13 mouse cellular contexts compared by ENCODE assay signal in genomic region chr19:46887811-46888527, GRCm38 (mm10).
A peak's percentile ranks its signal among the peaks of the same experiment; 100 is the strongest.
DNase-seq lines count a peak whose midpoint lies in the region; ATAC-seq and TF ChIP-seq lines count a peak whose summit lies in the region.
"Had no signal": no experiment of that assay in that cellular context is flagged by ENCODE, and none has a peak within 500 bp of the region (broad histone marks: within the 10 kb centered on the region; RNA-seq: fewer than 3 reads in every experiment).

No protein-coding gene starts in this region.

- WGBS in heart, embryonic 13.5 days = 47% methylated on average over 14 of the region's 14 CpGs
- 3% methylated on average over 14 of the region's 14 CpGs for WGBS in thymus, adult 2 months
- WGBS in midbrain, postnatal 0 days = 85% methylated on average over 14 of the region's 14 CpGs

- no peak overlapping the region for H3K4me2 ChIP-seq in heart, embryonic 13.5 days
- no peak overlapping the region for H3K4me2 ChIP-seq in midbrain, postnatal 0 days (ENCODE audit: low read depth, low read length, poor library complexity, severe bottlenecking)
- H3K4me2 ChIP-seq: limb, embryonic 12.5 days; midbrain, embryonic 11.5 days had no signal

- TF ChIP-seq CTCF in thymus, adult 2 months (IDR thresholded peaks at IDR 0.05; ENCODE audit: borderline replicate concordance, control insufficient read depth, extremely low read depth, insufficient read depth, low read length, poor library complexity) = 0 out of 2 replicates have a peak, but pooled peaks have one; percentile 26
- no peak for TF ChIP-seq CTCF in midbrain, postnatal 0 days (IDR thresholded peaks at IDR 0.05)

- no peaks in the 10 kb centered on the region for H3K27me3 ChIP-seq in heart, embryonic 13.5 days (replicated peaks)
- H3K27me3 ChIP-seq in thymus, adult 2 months (ENCODE audit: control insufficient read depth, insufficient read depth, low read length) = no peaks in the 10 kb centered on the region
- no peaks in the 10 kb centered on the region for H3K27me3 ChIP-seq in midbrain, postnatal 0 days (ENCODE audit: insufficient read depth, low read length)
- H3K27me3 ChIP-seq: limb, embryonic 12.5 days had no signal

- no peak for ATAC-seq in heart, embryonic 13.5 days (ENCODE audit: extremely low read depth, insufficient number of reproducible peaks, low FRiP score, low TSS enrichment)
- ATAC-seq in inflammation-experienced regulatory T-cells, adult 6 months = peak; percentile 87
- ATAC-seq in midbrain, postnatal 0 days (ENCODE audit: low FRiP score) = no peak
- ATAC-seq: forebrain, embryonic 16.5 days had no signal

- peaks cover 5% of the 10 kb centered on the region; the same call in 1 of the 2 replicates for H3K4me1 ChIP-seq in heart, embryonic 13.5 days
- H3K4me1 ChIP-seq in thymus, adult 2 months (replicated peaks; ENCODE audit: control insufficient read depth, insufficient read depth, low read length) = peaks cover 9% of the 10 kb centered on the region
- H3K4me1 ChIP-seq in midbrain, postnatal 0 days (ENCODE audit: insufficient read depth, low read length) = no peaks in the 10 kb centered on the region
- H3K4me1 ChIP-seq: heart, embryonic 10.5 days; limb, embryonic 12.5 days had no signal

- DNase-seq in heart, adult 9 months (ENCODE audit: low spot score in 2 of 2) = no peak
- peak; percentile 39 for DNase-seq in R1 (ENCODE audit: low read depth, low spot score)
- peak; percentile 73 for DNase-seq in thymus, adult 2 months
- DNase-seq in midbrain, postnatal 0 days (ENCODE audit: low spot score) = no peak
- no peak for DNase-seq in left cerebral cortex, postnatal 25 days (ENCODE audit: low spot score in 2 of 2)
- no peak for DNase-seq in gastrocnemius, postnatal 10 days
- DNase-seq: embryo, embryonic 11 days had no signal

- no peak overlapping the region for H3K9ac ChIP-seq in heart, embryonic 13.5 days
- H3K9ac ChIP-seq in midbrain, postnatal 0 days (replicated peaks; ENCODE audit: low read length, poor library complexity, severe bottlenecking) = no peak overlapping the region
- H3K9ac ChIP-seq: limb, embryonic 12.5 days had no signal

- peaks cover 100% of the 10 kb centered on the region for H3K36me3 ChIP-seq in heart, embryonic 13.5 days
- peaks cover 43% of the 10 kb centered on the region for H3K36me3 ChIP-seq in thymus, adult 2 months (ENCODE audit: control insufficient read depth, insufficient read depth, low read length)
- H3K36me3 ChIP-seq in midbrain, postnatal 0 days (ENCODE audit: insufficient read depth, low read length) = peaks cover 73% of the 10 kb centered on the region

- H3K27ac ChIP-seq in heart, embryonic 13.5 days (replicated peaks) = peak overlapping the region; percentile 54
- H3K27ac ChIP-seq in thymus, adult 2 months (ENCODE audit: control insufficient read depth, insufficient read depth, low read length) = peak overlapping the region; percentile 81
- no peak overlapping the region for H3K27ac ChIP-seq in midbrain, postnatal 0 days (ENCODE audit: low read depth, low read length)
- H3K27ac ChIP-seq: heart, embryonic 10.5 days; limb, embryonic 12.5 days had no signal

- peak; percentile 44; the same call in 1 of the 2 replicates for TF ChIP-seq POLR2A in thymus, adult 2 months (IDR thresholded peaks at IDR 0.05; ENCODE audit: control insufficient read depth, extremely low read depth, insufficient read depth, low read length, poor library complexity)

- no peaks in the 10 kb centered on the region for H3K9me3 ChIP-seq in heart, embryonic 13.5 days
- no peaks in the 10 kb centered on the region for H3K9me3 ChIP-seq in midbrain, postnatal 0 days (ENCODE audit: low read length)
- H3K9me3 ChIP-seq: heart, embryonic 10.5 days; limb, embryonic 12.5 days had no signal

- intact Hi-C loops in left cerebral cortex, postnatal 25 days (cut with DNase I) = no loop called here

- no peak overlapping the region for H3K4me3 ChIP-seq in heart, embryonic 13.5 days
- H3K4me3 ChIP-seq in thymus, adult 2 months (ENCODE audit: control insufficient read depth, insufficient read depth, low read length) = no peak overlapping the region
- H3K4me3 ChIP-seq in midbrain, postnatal 0 days (ENCODE audit: low read depth, low read length) = no peak overlapping the region
- H3K4me3 ChIP-seq: heart, embryonic 10.5 days; limb, embryonic 12.5 days had no signal

Comparison
In these comparisons a context has a peak if more than half of its experiments do, and no peak if none do; other contexts are left out.
1. DNase-seq: peak in R1 (single experiment) and thymus, adult 2 months (single experiment); none in heart, adult 9 months (0 of 2), midbrain, postnatal 0 days (single experiment), left cerebral cortex, postnatal 25 days (0 of 2) and gastrocnemius, postnatal 10 days (single experiment).